Mouse (Mus musculus) E14TG2a.4 (cell line): ENCODE data around the gene Vmn1r43.

Experiments used
- H3K27me3 ChIP-seq: 2 replicates; pipeline ENCODE4 v1.6.1; 2014; ENCODE audit warnings: low read length, control low read depth; ENCODE audit not compliant: insufficient read depth
- H3K36me3 ChIP-seq: 2 replicates; pipeline ENCODE4 v1.6.1; 2014; ENCODE audit warnings: low read length, control low read depth; ENCODE audit not compliant: insufficient read depth
- H3K4me1 ChIP-seq: replicated peaks from 2 replicates; pipeline ENCODE4 v1.6.1; 2014; ENCODE audit warnings: low read depth, low read length, control low read depth
- H3K4me3 ChIP-seq: replicated peaks from 2 replicates; pipeline ENCODE4 v1.5.1; 2014; ENCODE audit warnings: mild to moderate bottlenecking, low read length
- H3K9me3 ChIP-seq: 2 replicates; pipeline ENCODE4 v1.6.1; 2014; ENCODE audit warnings: low read length, control low read depth
- CTCF ChIP-seq: conservative IDR thresholded peaks from 2 replicates; pipeline ENCODE4 v1.5.1; 2014; ENCODE audit warnings: low read length
- NANOG ChIP-seq: IDR thresholded peaks from 2 replicates; pipeline ENCODE4 v1.6.1; 2014; ENCODE audit warnings: borderline replicate concordance, low read length, mixed read lengths
- POU5F1 ChIP-seq: IDR thresholded peaks from 2 replicates; pipeline ENCODE4 v1.6.1; 2014; ENCODE audit warnings: low read length, borderline replicate concordance

Gene Vmn1r43

DNA sequence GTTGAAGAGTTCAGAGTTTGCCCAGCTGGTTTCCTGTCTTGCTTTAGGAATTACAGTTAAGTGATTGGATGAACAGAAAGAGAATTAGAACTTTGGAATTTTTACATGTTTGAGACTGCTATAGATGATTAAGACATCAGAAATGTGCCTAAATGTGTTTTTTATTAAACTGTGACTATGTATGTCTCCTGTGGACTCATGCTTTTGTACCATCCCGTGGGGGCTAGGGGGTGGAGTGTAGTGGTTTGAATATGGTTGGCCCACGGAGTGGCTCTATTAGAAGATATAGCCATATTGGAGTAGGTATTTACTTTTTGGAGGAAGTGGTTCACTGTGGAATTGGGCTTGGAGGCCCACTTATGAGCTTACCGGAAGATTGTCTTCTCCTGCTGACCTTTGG is 18.7 kb downstream of the Vmn1r43 start:
- no peaks in the 10 kb centered on the region for H3K4me1 ChIP-seq
- 0 out of 2 replicates have a peak, but pooled peaks cover 3% of the 10 kb centered on the region for H3K36me3 ChIP-seq
- H3K27me3 ChIP-seq = no peaks in the 10 kb centered on the region
- H3K9me3 ChIP-seq = peaks cover 57% of the 10 kb centered on the region
- TF ChIP-seq NANOG (no peak), POU5F1 (no peak), CTCF (no peak)
- no peak overlapping the region for H3K4me3 ChIP-seq
